ENCODE assay signal across 7 mouse cellular contexts in genomic region chr3:119154604-119155444, GRCm38 (mm10).
DNase-seq lines count a peak whose midpoint lies in the region; ATAC-seq lines count a peak whose summit lies in the region.

No protein-coding gene starts in this region.

- no peaks in the 10 kb centered on the region for H3K9me3 ChIP-seq in embryonic facial prominence, embryonic 11.5 days (replicated peaks; ENCODE audit: control insufficient read depth, low read length)
- no peaks in the 10 kb centered on the region for H3K9me3 ChIP-seq in hindbrain, embryonic 11.5 days (ENCODE audit: control insufficient read depth, low read length)
- no peaks in the 10 kb centered on the region for H3K9me3 ChIP-seq in neural tube, embryonic 12.5 days

- DNase-seq in layer of hippocampus, postnatal 36 days: peak; percentile 11 to 12
- no peak for DNase-seq in layer of hippocampus, adult 11-12 months (ENCODE audit: low spot score)
- DNase-seq in embryonic facial prominence, embryonic 11.5 days (ENCODE audit: low spot score): peak; percentile 41
- DNase-seq in hindbrain, embryonic 11.5 days (ENCODE audit: low spot score): peak; percentile 59
- no peak for DNase-seq in lung, postnatal 4 days
- no peak for DNase-seq in thymus, postnatal 4 days

- H3K4me1 ChIP-seq in embryonic facial prominence, embryonic 11.5 days (ENCODE audit: control insufficient read depth, insufficient read depth, low read length): no peaks in the 10 kb centered on the region
- no peaks in the 10 kb centered on the region for H3K4me1 ChIP-seq in hindbrain, embryonic 11.5 days (replicated peaks; ENCODE audit: control insufficient read depth, insufficient read depth, low read length)
- peaks cover 6% of the 10 kb centered on the region for H3K4me1 ChIP-seq in neural tube, embryonic 12.5 days

- peak overlapping the region; percentile 28; the same call in 1 of the 2 replicates for H3K9ac ChIP-seq in embryonic facial prominence, embryonic 11.5 days (replicated peaks; ENCODE audit: low read length)
- H3K9ac ChIP-seq in hindbrain, embryonic 11.5 days (ENCODE audit: low read depth, low read length): peak overlapping the region; percentile 34; the same call in 1 of the 2 replicates
- peak overlapping the region; percentile 34; the same call in 1 of the 2 replicates for H3K9ac ChIP-seq in neural tube, embryonic 12.5 days

- no peaks in the 10 kb centered on the region for H3K27me3 ChIP-seq in embryonic facial prominence, embryonic 11.5 days (ENCODE audit: control insufficient read depth, insufficient read depth, low read length)
- peaks cover 3% of the 10 kb centered on the region for H3K27me3 ChIP-seq in hindbrain, embryonic 11.5 days (ENCODE audit: control insufficient read depth, insufficient read depth, low read length)
- no peaks in the 10 kb centered on the region for H3K27me3 ChIP-seq in neural tube, embryonic 12.5 days (replicated peaks)

- no peak overlapping the region; the same call in 1 of the 2 replicates for H3K4me2 ChIP-seq in embryonic facial prominence, embryonic 11.5 days (ENCODE audit: low read depth, low read length)
- peak overlapping the region; percentile 24 for H3K4me2 ChIP-seq in hindbrain, embryonic 11.5 days (replicated peaks; ENCODE audit: low read depth, low read length)
- peak overlapping the region; percentile 57 for H3K4me2 ChIP-seq in neural tube, embryonic 12.5 days (replicated peaks)

- ATAC-seq in embryonic facial prominence, embryonic 11.5 days (replicated peaks; ENCODE audit: insufficient number of reproducible peaks, low FRiP score, low TSS enrichment, low read depth): peak; percentile 74
- peak; percentile 95 for ATAC-seq in hindbrain, embryonic 11.5 days (ENCODE audit: low FRiP score)
- peak; percentile 95 for ATAC-seq in neural tube, embryonic 12.5 days (ENCODE audit: low FRiP score, low read depth)

- WGBS in embryonic facial prominence, embryonic 11.5 days: 37% methylated on average over 17 of the region's 17 CpGs
- 12% methylated on average over 17 of the region's 17 CpGs for WGBS in hindbrain, embryonic 11.5 days
- WGBS in neural tube, embryonic 12.5 days: 10% methylated on average over 17 of the region's 17 CpGs

- no peak overlapping the region for H3K4me3 ChIP-seq in embryonic facial prominence, embryonic 11.5 days (ENCODE audit: low read depth, low read length)
- H3K4me3 ChIP-seq in hindbrain, embryonic 11.5 days (ENCODE audit: low read depth, low read length): peak overlapping the region; percentile 20
- H3K4me3 ChIP-seq in neural tube, embryonic 12.5 days: peak overlapping the region; percentile 23; the same call in 1 of the 2 replicates

- H3K36me3 ChIP-seq in embryonic facial prominence, embryonic 11.5 days (replicated peaks; ENCODE audit: control insufficient read depth, insufficient read depth, low read depth, low read length): no peaks in the 10 kb centered on the region
- H3K36me3 ChIP-seq in hindbrain, embryonic 11.5 days (ENCODE audit: control insufficient read depth, insufficient read depth, low read length): no peaks in the 10 kb centered on the region
- H3K36me3 ChIP-seq in neural tube, embryonic 12.5 days: no peaks in the 10 kb centered on the region

- H3K27ac ChIP-seq in embryonic facial prominence, embryonic 11.5 days (replicated peaks; ENCODE audit: low read depth, low read length): no peak overlapping the region
- H3K27ac ChIP-seq in hindbrain, embryonic 11.5 days (ENCODE audit: low read depth, low read length): peak overlapping the region; percentile 63
- H3K27ac ChIP-seq in neural tube, embryonic 12.5 days: peak overlapping the region; percentile 50; the same call in 1 of the 2 replicates

Comparison
In these comparisons a context has a peak if more than half of its experiments do, and no peak if none do; other contexts are left out.
1. DNase-seq: peak in layer of hippocampus, postnatal 36 days (2 of 2), embryonic facial prominence, embryonic 11.5 days (single experiment) and hindbrain, embryonic 11.5 days (single experiment); none in layer of hippocampus, adult 11-12 months (single experiment), lung, postnatal 4 days (0 of 2) and thymus, postnatal 4 days (single experiment).
2. Peak in every context shown above with its lines, with median percentiles within 50 percentile points of each other: ATAC-seq and H3K9ac ChIP-seq.